Mouse (Mus musculus): Measurements from ENCODE around the gene Tdrd1. TPM values are rescaled to one million over a fixed set of nuclear protein-coding genes. Genes with fewer than 3 reads are reported as not detected.
A peak's percentile ranks its signal among the peaks of the same experiment; 100 is the strongest.

The Tdrd1 gene
- polyA plus RNA-seq, 1 experiment = 0.02 TPM

DNA sequence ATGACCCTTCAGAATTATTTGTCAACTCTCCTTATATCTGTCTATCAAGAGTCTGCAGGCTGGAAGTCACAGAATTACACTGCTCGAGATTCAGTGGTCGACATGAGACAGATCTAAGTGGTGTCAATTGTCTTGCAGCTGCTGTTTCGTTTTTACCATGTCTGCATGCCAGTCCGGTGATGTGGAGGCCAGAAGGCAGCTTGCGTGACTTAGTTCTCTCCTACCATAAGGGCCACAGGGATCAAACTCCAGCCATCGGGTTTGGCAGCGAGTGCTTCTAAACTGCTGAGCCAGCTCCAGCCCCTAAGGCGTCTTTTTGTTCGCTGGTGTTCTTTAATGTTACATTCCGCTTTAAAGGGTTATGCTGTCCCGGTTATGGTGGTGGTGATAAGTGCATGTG, 2.3 kb downstream of the Tdrd1 start:
- Histone ChIP-seq H3K4me1 (ENCODE audit: control insufficient read depth, insufficient read depth, low read length) (peaks cover 3% of the 10 kb centered on the region; the same call in 1 of the 2 replicates), H3K4me3 (ENCODE audit: insufficient read depth, low read depth, low read length) (no peak overlapping the region), H3K27ac (ENCODE audit: insufficient read depth, low read depth, low read length) (no peak overlapping the region), H3K27me3 (replicated peaks; ENCODE audit: control insufficient read depth, insufficient read depth, low read length) (no peaks in the 10 kb centered on the region), H3K36me3 (ENCODE audit: control insufficient read depth, insufficient read depth, low read length) (no peaks in the 10 kb centered on the region)
- no peak for TF ChIP-seq CTCF (conservative IDR thresholded peaks at IDR 0.05; ENCODE audit: insufficient read depth, insufficient read length, low read depth, low read length)
- TF ChIP-seq POLR2A (IDR thresholded peaks at IDR 0.05; ENCODE audit: low read depth, low read length) = no peak
- 43% methylated on average over 11 of the region's 11 CpGs for WGBS
- DNase-seq = peak; percentile 64

DNA sequence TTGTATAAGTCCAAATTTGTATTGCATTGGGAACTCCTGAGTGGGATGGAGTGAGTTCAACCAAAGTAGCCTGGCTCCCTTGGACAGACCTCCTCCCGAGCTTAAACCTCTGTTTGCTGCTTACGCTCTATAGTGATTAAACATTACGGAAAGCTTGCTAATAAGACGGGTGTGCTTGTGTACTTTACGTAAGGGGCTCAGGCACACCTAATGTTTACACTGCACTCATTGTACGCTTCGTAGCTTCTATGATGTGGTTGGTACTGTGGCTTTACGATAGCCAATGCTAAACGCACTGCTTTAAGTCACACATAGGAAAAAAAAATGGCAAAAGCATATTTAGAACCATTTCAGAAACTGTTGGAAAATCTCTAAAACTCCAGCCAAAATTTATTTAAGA, 3.3 kb downstream of the Tdrd1 start:
- no peak overlapping the region for H3K27ac ChIP-seq (ENCODE audit: insufficient read depth, low read depth, low read length)
- TF ChIP-seq CTCF (conservative IDR thresholded peaks at IDR 0.05; ENCODE audit: insufficient read depth, insufficient read length, low read depth, low read length) (no peak), POLR2A (IDR thresholded peaks at IDR 0.05; ENCODE audit: low read depth, low read length) (no peak)
- WGBS = 89% methylated on average over 9 of the region's 9 CpGs
- H3K36me3 ChIP-seq (ENCODE audit: control insufficient read depth, insufficient read depth, low read length) = no peaks in the 10 kb centered on the region
- no peaks in the 10 kb centered on the region for H3K27me3 ChIP-seq (replicated peaks; ENCODE audit: control insufficient read depth, insufficient read depth, low read length)
- no peak overlapping the region for H3K4me3 ChIP-seq (ENCODE audit: insufficient read depth, low read depth, low read length)
- H3K4me1 ChIP-seq (ENCODE audit: control insufficient read depth, insufficient read depth, low read length) = peaks cover 3% of the 10 kb centered on the region; the same call in 1 of the 2 replicates
- no peak for DNase-seq

DNA sequence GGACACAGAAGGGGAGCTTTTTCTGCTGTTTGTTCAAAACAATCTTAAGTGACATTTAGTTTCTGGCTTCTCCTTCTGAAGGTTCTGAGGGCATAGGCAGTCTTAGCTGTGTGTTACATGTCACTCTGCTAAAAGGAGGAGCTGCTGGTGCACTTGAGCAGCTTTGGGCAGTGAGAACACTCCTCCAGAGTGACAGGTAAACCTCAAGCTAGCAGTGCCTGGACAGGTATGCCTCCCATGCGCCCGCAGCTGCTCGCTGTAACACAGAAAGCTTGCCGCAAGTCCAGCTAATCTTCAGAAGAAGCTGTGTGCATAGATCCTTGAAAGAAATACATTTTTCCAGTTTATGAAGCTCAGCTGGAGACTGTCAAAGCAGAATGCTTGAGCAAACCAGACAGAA, 4.2 kb downstream of the Tdrd1 start:
- Histone ChIP-seq H3K4me3 (ENCODE audit: insufficient read depth, low read depth, low read length) (no peak overlapping the region), H3K27ac (ENCODE audit: insufficient read depth, low read depth, low read length) (no peak overlapping the region), H3K36me3 (ENCODE audit: control insufficient read depth, insufficient read depth, low read length) (no peaks in the 10 kb centered on the region)

DNA sequence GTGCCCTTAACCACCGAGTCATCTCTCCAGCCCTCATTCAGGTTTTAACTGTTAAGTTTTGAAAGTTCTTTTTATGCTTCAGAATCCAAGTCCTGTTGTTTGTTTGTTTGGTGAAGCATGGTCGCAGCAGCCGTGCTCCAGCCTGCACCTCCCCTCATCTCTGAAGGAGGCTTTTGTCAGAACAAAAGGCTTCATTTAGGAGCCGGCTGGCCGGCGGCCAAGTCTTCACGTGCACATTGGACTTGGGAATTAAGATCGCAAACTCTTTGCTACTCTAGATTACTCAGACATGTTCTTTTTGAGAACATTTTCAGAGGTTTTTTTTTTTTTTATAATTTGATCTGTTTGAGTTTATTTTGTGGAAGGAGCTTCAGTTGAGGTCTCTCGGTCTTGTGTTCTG, 9.3 kb downstream of the Tdrd1 start:
- Histone ChIP-seq H3K27ac (ENCODE audit: insufficient read depth, low read depth, low read length) (no peak overlapping the region), H3K4me3 (ENCODE audit: insufficient read depth, low read depth, low read length) (no peak overlapping the region), H3K4me1 (ENCODE audit: control insufficient read depth, insufficient read depth, low read length) (no peaks in the 10 kb centered on the region), H3K36me3 (ENCODE audit: control insufficient read depth, insufficient read depth, low read length) (no peaks in the 10 kb centered on the region), H3K27me3 (replicated peaks; ENCODE audit: control insufficient read depth, insufficient read depth, low read length) (no peaks in the 10 kb centered on the region)
- DNase-seq = peak; percentile 66
- no peak for TF ChIP-seq CTCF (conservative IDR thresholded peaks at IDR 0.05; ENCODE audit: insufficient read depth, insufficient read length, low read depth, low read length)
- TF ChIP-seq POLR2A (IDR thresholded peaks at IDR 0.05; ENCODE audit: low read depth, low read length) = no peak
- WGBS = 34% methylated on average over 9 of the region's 9 CpGs

More for the DNA sequence above, 4.2 kb downstream of the Tdrd1 start:
- no peak for DNase-seq
- 83% methylated on average over 4 of the region's 4 CpGs for WGBS
- TF ChIP-seq CTCF (conservative IDR thresholded peaks at IDR 0.05; ENCODE audit: insufficient read depth, insufficient read length, low read depth, low read length) (no peak), POLR2A (IDR thresholded peaks at IDR 0.05; ENCODE audit: low read depth, low read length) (no peak)
- H3K4me1 ChIP-seq (ENCODE audit: control insufficient read depth, insufficient read depth, low read length) = peaks cover 3% of the 10 kb centered on the region; the same call in 1 of the 2 replicates
- H3K27me3 ChIP-seq (replicated peaks; ENCODE audit: control insufficient read depth, insufficient read depth, low read length) = no peaks in the 10 kb centered on the region

DNA sequence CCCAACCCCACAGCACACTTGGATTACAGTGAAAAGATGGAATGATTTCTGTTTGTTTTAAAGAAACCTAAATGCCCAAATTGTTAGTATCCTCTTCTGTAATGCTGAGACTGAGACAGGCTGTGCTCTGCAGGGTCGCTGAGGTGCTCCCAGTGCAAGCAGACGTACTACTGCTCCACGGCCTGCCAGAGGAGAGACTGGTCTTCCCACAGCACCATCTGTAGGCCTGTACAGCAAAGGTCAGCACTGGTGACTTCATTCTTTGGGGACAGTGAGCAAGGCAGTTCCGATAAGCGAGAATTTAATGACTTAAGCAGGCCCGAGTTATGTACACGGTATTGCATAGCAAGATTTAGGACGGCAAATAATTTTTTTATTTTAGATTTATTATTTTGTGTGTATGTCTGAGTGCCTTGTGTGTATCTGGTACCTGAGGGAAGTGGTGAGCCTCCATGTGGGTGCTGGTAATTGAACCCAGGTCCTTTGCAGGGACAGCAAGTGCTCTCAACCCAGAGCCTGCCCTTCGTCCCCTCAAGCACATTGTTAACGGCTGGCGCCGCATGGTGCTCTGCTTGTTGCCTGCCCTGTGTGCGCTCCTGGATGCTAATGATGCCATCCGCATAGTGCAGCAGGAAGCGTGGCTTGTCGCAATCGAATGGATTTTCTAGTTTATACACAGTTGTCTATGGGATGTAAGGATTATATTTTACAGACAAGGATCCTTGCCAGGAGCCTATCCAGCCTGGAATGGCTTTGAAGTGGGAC, 13.1 kb downstream of the Tdrd1 start:
- H3K4me3 ChIP-seq (ENCODE audit: insufficient read depth, low read depth, low read length) = no peak overlapping the region
- WGBS = 84% methylated on average over 17 of the region's 17 CpGs
- no peaks in the 10 kb centered on the region for H3K36me3 ChIP-seq (ENCODE audit: control insufficient read depth, insufficient read depth, low read length)
- H3K27me3 ChIP-seq (replicated peaks; ENCODE audit: control insufficient read depth, insufficient read depth, low read length) = no peaks in the 10 kb centered on the region
- no peak overlapping the region for H3K27ac ChIP-seq (ENCODE audit: insufficient read depth, low read depth, low read length)
- no peak for DNase-seq
- TF ChIP-seq CTCF (conservative IDR thresholded peaks at IDR 0.05; ENCODE audit: insufficient read depth, insufficient read length, low read depth, low read length) = no peak
- no peak for TF ChIP-seq POLR2A (IDR thresholded peaks at IDR 0.05; ENCODE audit: low read depth, low read length)
- H3K4me1 ChIP-seq (ENCODE audit: control insufficient read depth, insufficient read depth, low read length) = no peaks in the 10 kb centered on the region

DNA sequence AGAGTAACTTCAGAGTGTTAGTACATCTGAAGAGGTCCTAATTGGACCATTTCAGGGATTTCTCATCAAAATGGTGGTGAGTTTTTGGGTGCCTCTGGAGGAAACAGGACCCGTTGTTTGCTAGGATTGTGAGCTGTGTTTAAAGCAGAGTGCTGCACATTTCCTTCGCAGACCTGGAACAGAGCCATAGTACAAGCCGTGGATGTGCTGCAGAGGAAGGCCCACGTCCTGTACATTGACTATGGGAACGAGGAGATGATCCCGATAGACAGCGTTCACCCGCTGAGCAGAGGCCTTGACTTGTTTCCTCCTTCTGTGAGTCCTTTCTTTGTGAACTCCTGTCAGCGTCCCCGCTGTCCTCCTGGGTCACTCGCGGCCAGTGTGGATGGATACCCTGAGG, 17.0 kb downstream of the Tdrd1 start:
- TF ChIP-seq CTCF (conservative IDR thresholded peaks at IDR 0.05; ENCODE audit: insufficient read depth, insufficient read length, low read depth, low read length) (no peak), POLR2A (IDR thresholded peaks at IDR 0.05; ENCODE audit: low read depth, low read length) (no peak)
- Histone ChIP-seq H3K27ac (ENCODE audit: insufficient read depth, low read depth, low read length) (no peak overlapping the region), H3K4me3 (ENCODE audit: insufficient read depth, low read depth, low read length) (no peak overlapping the region), H3K4me1 (ENCODE audit: control insufficient read depth, insufficient read depth, low read length) (no peaks in the 10 kb centered on the region), H3K27me3 (replicated peaks; ENCODE audit: control insufficient read depth, insufficient read depth, low read length) (no peaks in the 10 kb centered on the region), H3K36me3 (ENCODE audit: control insufficient read depth, insufficient read depth, low read length) (no peaks in the 10 kb centered on the region)
- 77% methylated on average over 12 of the region's 12 CpGs for WGBS
- DNase-seq = no peak

DNA sequence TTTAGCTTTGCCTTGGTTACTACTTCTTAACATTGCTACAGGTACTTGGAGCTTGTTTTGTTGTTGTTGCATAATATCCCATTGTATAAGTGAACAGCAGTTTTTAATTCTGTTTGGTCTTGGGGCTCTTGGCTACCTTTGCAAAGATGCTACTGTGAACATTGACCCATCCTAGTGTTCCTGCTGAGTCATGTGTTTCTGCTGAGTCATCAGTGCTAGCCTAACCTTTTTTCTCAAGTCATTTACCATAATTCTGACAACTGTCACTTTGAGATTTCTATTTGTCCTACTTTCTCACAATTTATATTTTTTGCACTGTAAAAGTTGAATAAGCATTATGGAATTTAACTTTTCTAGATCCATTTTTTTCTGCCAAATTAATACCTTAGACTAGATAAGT, 26.6 kb downstream of the Tdrd1 start:
- Histone ChIP-seq H3K27ac (ENCODE audit: insufficient read depth, low read depth, low read length) (no peak overlapping the region), H3K4me3 (ENCODE audit: insufficient read depth, low read depth, low read length) (no peak overlapping the region), H3K27me3 (replicated peaks; ENCODE audit: control insufficient read depth, insufficient read depth, low read length) (no peaks in the 10 kb centered on the region), H3K36me3 (ENCODE audit: control insufficient read depth, insufficient read depth, low read length) (no peaks in the 10 kb centered on the region), H3K4me1 (ENCODE audit: control insufficient read depth, insufficient read depth, low read length) (no peaks in the 10 kb centered on the region)
- DNase-seq = no peak
- TF ChIP-seq CTCF (conservative IDR thresholded peaks at IDR 0.05; ENCODE audit: insufficient read depth, insufficient read length, low read depth, low read length) (no peak), POLR2A (IDR thresholded peaks at IDR 0.05; ENCODE audit: low read depth, low read length) (no peak)
